Mouse (Mus musculus) frontal cortex, adult (tissue): Measurements from ENCODE around the gene Mtus2.

Source experiments
- ATAC-seq: cut with Nextera tagmentation; 2 replicates; pipeline ENCODE4 v1.9.2; 2017; ENCODE audit warnings: mild to moderate bottlenecking, moderate library complexity, mixed read lengths; ENCODE audit not compliant: low TSS enrichment

Gene Mtus2

DNA sequence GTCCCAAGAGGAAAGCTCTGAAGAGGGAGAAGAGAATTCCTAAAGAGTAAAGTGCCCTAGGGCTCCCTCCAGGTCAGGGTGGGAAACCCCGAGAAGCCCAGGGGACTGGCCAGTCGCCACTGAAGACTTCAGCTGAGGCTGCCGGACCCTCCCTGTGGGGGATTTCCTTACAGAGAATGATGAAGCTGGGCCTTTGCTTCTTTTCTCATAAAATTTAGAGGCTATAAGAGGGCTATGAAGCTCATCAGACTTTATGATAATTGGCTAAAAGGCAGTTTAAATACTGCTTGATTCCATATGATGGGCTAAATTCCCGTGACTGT is 224.1 kb downstream of the Mtus2 start:
- no peak for ATAC-seq

DNA sequence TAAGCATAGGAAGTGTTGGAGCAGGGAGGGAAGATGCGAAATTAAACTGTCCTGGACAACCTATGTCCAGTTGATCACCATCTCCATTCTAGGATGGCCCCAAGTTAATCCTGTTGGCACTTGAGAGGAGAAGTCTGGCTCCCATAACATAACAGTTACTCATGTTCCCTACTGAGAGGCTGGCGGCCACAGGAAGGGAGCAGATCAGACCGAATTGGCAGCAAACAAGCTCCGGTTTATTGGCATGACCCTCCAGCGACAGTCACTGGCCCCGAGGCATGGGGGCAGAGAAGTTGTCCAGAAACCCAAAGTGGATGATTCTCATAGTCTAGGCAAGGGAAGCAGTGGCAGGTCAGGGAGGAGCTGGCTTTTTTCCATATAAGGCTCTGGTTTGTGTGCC is 224.8 kb downstream of the Mtus2 start:
- ATAC-seq: no peak

DNA sequence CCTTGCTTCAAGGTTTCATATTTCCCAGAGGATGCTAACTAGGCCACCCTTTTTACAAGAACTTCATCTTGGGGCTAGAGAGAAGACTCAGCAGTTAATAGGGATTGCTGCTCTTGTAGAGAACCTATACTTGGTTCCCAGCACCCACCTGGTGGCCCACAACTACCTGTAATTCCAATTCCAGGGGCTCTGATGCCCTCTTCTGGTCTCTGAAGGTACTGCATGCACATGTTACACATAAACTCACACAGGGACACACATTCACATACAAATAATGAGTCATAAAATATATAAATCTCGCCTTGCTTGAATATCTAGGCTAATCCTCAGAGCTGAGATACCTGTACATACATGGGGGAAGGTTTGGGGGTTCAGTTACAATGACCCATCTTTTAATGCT is 228.8 kb downstream of the Mtus2 start:
- no peak for ATAC-seq

DNA sequence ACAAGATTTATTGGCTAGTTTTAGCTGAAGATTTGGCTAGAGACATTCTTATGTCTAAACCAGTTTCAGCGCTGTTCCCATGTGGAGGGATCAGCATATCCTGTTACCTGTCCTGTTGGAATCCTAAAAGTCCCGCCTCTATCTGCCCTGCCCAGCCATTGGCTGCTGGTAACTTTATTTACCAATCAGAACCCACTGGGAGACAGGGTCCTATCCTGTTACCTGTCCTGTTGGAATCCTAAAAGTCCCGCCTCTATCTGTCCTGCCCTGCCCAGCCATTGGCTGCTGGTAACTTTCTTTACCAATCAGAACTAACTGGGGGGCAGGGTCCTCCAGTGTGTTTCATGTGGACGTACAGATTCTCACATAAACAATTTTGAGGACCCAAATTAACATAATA is 234.3 kb downstream of the Mtus2 start:
- ATAC-seq: no peak

DNA sequence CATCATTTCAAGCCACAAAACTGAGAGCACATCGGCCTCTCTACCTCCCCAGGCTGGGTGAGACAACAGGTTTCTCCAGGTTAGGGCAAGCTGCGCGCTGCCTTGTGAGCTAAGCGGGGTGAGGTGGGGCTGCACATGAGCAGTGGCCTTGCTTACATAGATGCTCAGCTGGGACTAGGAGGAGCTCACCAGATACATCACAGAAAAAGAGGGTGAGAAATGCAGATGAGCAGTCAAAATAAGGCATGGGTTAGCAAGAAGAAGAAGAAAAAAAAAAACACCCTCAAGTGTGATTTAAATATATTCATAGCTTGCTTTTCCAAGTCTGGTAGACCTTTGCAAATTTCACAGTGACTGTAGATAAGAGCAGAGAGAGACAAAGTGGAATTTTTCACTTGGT is 254.7 kb downstream of the Mtus2 start:
- peak; percentile 96 for ATAC-seq

DNA sequence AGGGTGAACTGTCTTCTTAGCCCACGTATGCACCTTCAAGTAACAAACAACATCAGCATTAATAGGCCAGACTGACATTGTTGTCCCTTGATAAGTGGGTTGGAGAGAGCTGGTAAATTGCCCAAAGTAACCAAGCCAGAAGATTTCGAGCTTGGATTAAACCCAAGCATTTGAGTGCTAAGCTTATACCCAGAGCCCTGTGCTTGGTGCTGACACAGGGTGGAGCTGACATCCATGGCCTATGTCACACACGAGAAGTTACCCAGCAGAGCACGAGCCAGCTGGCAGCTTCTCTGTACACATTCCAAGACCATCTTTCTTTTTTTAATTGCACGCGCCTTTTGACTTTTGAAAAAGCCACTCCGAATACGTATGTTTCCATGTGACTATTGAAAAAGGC is 259.7 kb downstream of the Mtus2 start:
- ATAC-seq: no peak

DNA sequence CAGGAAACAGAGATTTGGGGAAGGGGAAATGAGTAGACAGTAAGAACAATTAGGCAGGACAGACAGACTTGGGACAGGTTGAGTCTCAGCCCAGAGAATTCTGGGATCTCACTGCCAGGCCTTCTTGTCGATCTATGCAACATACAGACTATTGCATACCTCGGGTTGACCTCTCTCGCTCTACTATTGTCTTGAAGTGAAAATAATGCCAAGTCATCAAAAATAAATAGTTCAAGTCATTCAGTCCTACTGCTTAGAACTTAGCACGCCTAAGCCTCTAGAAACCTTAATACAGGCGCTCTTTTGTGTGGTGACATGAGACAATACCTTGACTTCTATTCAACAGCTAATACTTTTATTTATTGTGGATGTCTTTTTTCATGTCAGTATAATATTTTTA is 265.8 kb downstream of the Mtus2 start:
- ATAC-seq: no peak

DNA sequence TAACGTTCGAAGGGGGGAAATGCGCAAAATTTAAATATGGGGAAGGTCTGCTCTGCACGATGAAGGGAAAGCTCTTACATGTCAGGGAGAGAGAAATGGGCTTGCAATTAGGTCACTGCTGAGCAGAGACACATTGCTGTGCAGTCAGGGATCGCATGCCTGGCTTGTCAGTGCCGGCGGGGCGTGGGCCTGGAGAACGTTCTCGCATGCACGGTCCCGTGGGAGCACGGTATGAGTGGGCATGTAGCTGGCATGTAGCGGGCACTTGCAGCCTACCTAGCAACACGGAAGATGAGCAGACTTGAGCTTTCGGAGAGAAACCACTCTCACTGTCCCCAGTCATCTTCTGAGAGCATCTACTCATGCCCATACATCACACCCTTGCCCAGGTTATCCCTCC is 266.9 kb downstream of the Mtus2 start:
- ATAC-seq: peak; percentile 72; the same call in 1 of the 2 replicates

DNA sequence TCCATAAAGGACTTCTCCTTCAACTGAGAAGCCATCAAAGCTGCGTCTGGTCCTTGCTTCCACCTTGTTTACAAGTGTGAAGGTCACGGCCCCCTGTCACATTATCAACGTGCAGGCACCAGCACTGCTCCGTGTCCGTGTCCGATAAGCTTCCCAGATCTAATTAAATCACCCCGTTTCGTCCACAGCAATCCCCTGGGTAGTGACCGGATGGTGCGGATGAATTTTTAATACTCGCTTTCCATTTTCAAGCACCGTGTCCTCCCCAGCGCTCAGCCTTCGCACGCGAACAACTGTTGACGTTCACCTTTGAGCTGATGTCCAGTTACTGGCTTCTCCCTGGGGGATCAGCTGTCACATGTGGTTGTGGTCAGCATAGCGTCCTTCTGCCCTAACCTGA is 276.6 kb downstream of the Mtus2 start:
- no peak for ATAC-seq

DNA sequence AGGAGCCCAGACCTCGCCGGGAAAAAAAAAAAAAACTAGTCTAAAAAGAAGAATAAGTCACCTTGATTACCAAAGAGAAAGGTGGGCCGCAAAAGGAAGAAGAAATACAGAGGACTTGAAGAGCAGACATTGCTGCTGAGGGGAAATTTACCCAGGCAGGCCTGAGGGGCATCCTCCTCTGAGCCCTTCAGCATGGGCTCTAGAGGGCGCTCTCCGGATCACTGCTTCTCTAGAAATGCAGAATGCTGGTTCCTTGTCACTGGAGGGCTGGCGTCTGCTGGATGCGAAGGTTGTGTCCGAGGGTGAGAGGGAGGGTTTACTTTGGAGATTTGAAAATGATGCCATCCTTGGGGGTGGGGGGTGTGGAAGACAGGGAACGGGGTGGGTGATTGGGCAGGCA is 279.5 kb downstream of the Mtus2 start:
- peak; percentile 51; the same call in 1 of the 2 replicates for ATAC-seq

DNA sequence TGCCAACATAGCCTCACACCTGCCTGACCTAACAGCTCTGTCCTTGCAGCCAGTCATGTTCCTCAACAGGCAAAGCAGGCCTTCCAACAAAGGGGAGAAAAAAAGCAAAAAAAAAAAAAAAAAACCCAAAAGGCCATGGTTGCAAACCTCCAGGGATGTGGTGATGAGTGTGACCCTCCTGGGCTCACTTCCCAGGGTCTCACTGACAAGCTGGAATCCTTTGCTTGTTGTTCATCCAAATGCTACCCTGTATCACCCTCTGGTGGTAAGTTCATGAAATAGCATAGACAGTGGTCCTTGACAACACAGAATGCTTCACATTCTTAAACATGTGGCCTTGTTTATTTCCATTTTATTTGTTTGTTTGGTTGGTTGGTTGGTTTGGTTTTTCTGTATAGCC is 281.9 kb downstream of the Mtus2 start:
- ATAC-seq: peak; percentile 60; the same call in 1 of the 2 replicates

DNA sequence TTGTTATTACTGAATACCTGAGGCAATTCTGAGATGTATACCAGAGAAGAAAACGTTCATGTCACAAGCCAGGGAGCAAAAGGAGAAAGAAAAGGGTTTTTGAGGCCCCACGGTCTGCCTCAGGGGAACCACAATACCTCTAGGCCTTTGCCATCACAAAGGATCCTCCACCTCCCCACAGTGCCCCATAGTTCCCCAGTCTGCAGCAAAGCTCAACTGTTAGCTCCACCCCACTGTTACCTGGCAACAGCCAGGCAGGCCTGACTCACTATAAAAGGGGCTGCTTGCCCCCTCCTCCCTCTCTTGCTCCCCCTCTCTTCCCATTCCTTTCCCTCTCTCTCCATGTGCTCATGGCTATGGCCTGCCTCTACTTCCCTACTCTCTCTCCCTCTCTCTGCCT is 282.6 kb downstream of the Mtus2 start:
- no peak for ATAC-seq

DNA sequence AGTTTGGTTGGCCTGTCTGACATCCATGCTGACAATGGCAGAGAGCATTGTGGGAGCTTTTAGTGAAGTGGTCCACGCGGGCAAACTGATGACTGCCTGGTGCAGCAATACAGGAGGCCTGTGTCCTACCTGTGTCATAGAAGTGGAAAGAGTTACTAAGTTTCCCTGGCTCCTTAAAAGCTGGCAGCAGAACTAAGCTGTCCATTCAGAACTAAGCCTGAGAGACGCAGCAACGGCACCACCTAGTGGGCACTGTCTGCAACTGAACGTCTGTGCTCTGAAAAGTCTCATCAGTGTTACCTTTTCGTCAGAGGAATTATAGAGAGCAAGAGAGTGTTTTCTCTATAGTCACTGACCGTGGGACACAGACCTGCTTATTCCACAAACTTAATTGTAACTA is 284.8 kb downstream of the Mtus2 start:
- ATAC-seq: peak; percentile 72

DNA sequence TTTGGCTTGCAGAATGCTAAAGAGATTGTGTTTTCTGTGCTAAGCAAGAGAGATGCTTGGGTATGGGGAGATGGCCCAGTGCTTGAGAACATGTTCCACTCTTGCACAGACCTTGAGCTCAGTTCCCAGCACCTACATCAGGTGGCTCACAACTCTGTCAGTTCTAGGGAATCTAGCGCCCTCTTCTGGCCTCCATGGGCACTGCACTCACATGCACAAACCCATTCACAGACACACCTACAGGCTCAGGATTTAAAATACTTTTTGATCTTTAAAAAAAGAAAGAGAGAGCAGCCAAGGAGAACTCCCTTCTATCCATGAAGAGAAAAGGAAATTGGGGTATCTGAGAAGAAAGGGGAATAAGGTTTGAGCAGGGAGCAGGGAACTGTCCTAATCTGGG is 287.4 kb downstream of the Mtus2 start:
- no peak for ATAC-seq

DNA sequence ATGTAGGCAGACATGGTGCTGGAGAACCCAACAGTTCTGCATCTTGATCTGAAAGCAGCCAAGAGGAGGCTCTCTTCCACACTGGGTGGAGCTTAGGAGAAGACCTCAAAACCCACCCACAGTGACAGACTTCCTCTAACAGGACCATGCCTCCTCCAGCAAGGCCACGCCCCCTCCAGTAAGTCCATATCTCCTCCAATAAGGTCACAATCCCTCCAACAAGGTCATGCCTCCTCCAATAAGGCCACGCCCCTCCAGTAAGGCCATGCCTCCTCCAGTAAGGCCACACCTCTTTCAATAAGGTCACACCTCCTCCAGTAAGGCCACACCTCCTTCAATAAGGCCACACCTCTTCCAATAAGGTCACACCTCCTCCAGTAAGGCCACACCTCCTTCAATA is 288.3 kb downstream of the Mtus2 start:
- ATAC-seq: no peak

DNA sequence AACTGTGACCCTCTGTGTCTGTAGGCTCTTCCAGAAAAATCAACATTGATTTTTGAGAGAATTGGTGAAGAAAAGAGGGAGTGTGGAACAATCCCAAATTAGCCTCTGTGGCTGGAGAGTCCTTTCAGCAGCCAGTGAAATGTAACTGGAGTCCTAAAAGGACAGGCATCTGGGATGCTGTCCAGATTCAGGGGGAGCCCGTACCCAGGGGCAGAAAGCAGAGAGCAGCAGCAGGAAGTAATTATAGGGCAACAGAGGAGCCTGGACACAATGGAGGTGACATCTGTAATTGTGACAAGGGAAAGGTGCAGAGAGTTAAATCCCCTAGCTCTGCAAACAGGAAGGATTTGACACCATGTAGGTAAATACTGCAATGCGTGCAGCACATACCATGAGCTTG is 291.1 kb downstream of the Mtus2 start:
- ATAC-seq: no peak

DNA sequence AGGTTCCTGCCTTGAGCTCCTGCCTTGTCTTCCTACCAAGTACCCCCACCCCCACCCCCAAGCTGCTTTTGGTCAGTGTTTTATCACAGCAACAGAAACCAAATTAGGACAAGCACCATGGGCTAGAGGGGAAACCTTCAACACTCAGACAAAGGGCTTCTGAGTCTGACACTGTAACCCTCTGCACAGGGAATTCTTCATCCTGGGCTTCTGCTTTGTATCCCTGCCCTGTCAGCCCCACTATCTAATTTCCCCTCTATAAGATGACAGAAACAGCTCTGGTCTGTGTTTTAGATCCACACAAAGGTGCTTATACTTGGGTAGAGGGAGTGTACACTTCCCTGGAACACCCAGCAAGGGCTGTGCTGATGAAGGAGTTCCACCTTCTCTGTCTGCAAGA is 294.7 kb downstream of the Mtus2 start:
- ATAC-seq: no peak

DNA sequence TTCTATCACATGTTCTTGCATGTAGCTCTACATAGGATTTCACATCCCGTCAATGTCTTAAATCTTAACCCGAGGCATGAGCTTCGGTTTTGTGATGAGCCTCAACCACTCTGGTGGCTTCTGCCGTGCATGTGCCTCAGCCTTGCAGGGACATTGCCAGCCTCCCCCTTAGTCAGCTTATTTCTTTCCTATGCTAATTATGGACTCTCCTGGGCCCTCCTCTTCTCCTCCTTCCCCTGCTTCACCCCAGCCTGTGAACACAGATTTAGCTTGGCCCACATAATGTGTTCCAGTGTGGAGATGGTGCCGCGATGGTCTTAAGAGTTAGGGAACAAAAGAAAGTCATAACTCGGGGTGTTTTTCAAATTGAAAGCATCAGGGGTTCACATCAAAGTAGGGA is 304.9 kb downstream of the Mtus2 start:
- peak; percentile 56 for ATAC-seq

DNA sequence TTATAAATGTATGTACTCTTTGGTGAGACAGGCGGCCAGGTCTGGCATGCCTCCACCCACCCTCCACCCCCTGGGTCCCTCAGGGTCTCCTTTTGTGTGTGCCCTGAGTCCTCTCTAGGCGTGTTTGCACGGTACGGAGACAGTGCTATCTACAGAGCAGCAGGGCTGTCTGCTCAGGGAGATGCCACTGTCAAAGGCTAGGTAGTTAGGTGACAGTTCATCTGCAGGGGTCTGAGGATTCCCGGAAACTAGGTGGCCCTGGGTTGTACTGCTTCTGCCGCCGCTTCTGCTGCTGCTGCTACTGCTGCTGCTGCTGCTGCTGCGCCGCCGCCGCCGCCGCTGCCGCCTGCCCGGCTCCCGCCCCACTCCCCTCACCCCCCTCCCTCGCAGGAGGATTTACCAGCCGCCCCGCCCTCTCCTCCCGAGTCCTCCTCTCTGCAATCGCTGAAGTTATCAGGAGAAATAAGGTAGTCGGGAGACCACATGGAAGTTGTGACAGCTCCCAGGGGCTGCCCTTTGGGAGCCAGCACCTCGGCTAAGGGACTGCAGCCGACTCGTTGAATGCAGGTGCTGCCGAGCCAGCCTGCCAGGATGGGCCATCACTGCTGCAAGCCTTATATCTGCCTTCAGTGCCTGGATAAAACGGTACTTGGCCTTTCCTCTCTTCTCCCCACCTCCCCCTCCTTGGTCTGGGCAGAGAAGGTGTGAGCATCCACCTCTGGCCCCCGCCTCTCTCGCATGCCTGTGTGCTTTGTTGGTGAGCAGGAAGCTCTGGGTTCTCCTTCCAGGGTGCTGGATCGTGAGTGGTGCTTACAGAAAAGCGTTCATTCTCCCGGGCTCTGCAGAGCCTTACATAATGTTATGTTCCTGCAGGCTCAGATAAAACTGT is 307.9 kb downstream of the Mtus2 start:
- peak; percentile 82 for ATAC-seq

DNA sequence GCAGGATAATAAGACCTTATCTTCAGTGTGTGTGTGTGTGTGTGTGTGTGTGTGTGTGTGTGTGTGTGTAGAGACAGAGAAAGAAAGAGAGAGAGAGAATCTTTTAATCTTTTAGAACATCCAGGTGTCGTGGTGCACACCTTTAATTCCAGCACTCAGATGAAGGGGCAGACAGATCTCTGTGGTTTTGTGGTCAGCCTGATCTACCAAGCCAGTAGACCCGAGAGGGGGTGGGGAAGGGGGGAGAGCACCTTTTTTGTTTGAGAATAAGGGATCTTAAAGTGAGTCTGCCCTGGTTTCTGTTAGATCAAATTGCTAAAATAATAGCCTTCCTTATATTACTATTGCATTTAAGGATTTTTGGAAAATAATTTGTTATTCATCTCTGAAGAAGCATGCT is 309.7 kb downstream of the Mtus2 start:
- no peak for ATAC-seq

DNA sequence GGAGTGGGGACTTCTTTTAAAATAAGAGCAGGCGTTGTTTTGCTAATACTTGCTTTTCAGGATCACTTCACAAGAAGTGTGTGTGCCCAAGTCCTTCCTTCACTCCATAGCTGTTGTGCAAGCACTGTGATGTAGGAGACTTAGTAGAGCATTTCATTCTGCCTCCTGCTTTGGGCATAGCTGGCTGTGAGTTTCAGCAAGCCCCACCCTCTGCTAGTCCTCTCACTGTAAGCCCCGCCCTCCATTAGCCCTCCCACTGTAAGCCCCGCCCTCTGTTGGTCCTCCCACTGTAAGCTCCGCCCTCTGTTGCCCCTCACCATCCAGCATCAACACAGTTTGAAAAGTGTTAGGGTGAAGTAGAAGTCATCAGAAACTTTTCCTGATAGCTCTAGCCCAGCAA is 310.3 kb downstream of the Mtus2 start:
- no peak for ATAC-seq

DNA sequence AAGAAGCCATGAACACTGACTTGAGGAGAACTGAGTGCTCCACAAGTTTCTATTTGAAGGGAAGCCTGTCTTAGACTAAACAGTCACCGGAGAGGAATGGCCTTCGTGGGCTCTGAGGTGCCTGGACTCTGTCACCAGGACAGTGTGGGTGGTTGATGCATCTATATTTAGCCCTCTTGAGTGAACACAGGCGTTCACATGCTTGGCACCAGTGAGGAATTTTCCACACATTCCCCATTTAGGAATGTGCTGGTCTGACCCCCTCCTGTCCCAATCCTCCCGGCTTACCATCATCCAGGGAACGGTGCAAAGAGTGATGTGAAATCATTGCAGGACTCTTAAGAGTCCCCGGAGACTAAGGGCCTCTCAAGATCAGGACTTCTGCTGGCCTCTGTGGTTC is 314.9 kb downstream of the Mtus2 start:
- ATAC-seq: peak; percentile 29; the same call in 1 of the 2 replicates

DNA sequence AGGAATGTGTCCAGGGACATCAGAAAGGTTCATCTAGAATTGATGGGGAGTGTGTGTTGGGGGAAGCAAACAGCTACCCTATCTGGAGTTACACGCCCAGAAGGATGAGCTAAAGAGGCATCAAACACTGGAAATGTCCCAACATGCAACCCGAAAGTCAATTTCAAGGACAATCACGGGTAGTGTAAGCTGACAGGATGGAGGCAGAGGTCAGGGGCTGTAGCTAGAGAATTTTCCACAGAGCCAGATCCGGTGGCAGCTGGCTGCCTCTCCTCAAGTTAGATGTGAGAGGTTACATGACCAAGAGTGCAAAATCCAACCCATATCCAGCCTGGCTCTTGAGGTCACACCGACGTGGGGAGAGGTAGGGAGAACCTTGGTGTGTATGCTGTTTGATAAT is 315.7 kb downstream of the Mtus2 start:
- no peak for ATAC-seq

DNA sequence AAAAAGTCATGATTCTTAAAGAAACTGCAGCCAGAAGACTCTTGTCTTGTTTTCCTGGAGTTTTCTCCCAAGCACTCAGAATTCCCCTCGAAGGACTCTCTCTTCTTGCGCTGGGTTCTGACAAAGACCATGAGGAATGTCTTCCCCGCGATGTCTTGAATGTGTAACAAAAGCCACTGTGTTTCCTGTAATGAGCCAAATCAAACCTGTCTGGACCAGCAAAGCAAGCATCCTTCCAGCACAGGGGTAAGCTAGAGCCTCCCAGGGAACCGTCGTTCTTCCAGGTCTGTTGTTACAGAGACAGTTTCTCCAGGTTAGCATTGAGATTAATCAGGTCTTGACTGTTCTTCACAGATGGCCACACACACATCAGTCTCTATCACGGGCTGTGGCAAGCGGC is 321.1 kb downstream of the Mtus2 start:
- no peak for ATAC-seq
